Mouse (Mus musculus): Measurements from ENCODE around the gene Krit1. TPM values are rescaled to one million over a fixed set of nuclear protein-coding genes. Genes with fewer than 3 reads are reported as not detected.
"Not testable (repeated sequence)": the region's sequence is repeated elsewhere in the genome, so short reads cannot be mapped to it uniquely, and the experiment has no call there.

Gene Krit1
- polyA plus RNA-seq, 2 experiments: 13.0 to 15.6 TPM

GRCm38 (mm10) chr5:3834107-3834506, 31.1 kb downstream of the Krit1 start:
- Histone ChIP-seq H3K36me3 (replicated peaks; ENCODE audit: control insufficient read depth, insufficient read depth, low read depth) (peaks cover 5% of the 10 kb centered on the region), H3K4me1 (replicated peaks; ENCODE audit: control insufficient read depth in 2 of 2, insufficient read depth in 2 of 2, low read length in 1 of 2) (peaks cover 0 to 4% of the 10 kb centered on the region in 2 experiments), H3K9me3 (ENCODE audit: control insufficient read depth, low read length) (no peaks in the 10 kb centered on the region), H3K4me2 (ENCODE audit: low read depth) (no peak overlapping the region), H3K4me3 (ENCODE audit: insufficient read depth in 1 of 2, low read depth in 2 of 2, low read length in 2 of 2) (no peak overlapping the region), H3K27ac (no peak overlapping the region), H3K27me3 (ENCODE audit: control insufficient read depth, insufficient read depth, low read length) (no peaks in the 10 kb centered on the region), H3K9ac (replicated peaks) (no peak overlapping the region)
- ATAC-seq (ENCODE audit: insufficient read depth) (no peak), DNase-seq (ENCODE audit: low read depth in 3 of 3, low spot score in 3 of 3) (no peak)
- WGBS (ENCODE audit: insufficient replicate concordance): 17% methylated on average over 1 of the region's 1 CpGs
- TF ChIP-seq CTCF (IDR thresholded peaks at IDR 0.05; ENCODE audit: low read depth) (no peak), EP300 (IDR thresholded peaks at IDR 0.05; ENCODE audit: low read depth) (no peak)

DNA sequence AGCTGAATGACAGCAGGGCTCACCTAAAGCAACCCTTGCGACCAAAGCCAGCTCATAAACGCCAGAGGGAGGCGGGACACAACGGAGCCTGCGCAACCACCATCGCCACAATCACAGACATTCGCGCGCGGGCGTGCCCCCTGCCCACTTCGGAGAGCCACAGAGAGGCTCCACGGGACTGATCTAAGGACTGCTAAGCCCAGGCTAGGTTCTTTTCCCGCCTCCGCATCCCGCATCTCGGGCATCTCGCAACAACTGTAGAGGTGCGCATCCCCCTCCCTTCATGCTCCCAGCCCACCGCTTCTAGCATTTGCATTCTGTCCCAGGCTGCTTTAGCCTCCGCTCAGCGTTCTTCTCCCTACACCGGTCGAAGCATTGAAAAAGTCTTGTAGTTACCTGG, 42.0 kb downstream of the Krit1 start, which contains the start of gene Lrrd1:
Lrrd1 (plus strand) TSS at position 148 of the 400 bp plus-strand sequence.
- Histone ChIP-seq H3K27ac (no peak within 1 kb of the TSS), H3K27me3 (ENCODE audit: control insufficient read depth, insufficient read depth, low read length) (no peaks in the 10 kb centered on the region), H3K4me3 (ENCODE audit: insufficient read depth in 1 of 2, low read depth in 2 of 2, low read length in 2 of 2) (0 out of 4 replicates have a peak within 1 kb of the TSS, but pooled peaks of 1 of the 2 experiments have one; percentile 7), H3K4me1 (replicated peaks; ENCODE audit: control insufficient read depth in 2 of 2, insufficient read depth in 2 of 2, low read length in 1 of 2) (no peaks in the 10 kb centered on the region), H3K9me3 (ENCODE audit: control insufficient read depth, low read length) (no peaks in the 10 kb centered on the region), H3K9ac (replicated peaks) (no peak within 1 kb of the TSS), H3K4me2 (ENCODE audit: low read depth) (0 out of 2 replicates have a peak within 1 kb of the TSS, but pooled peaks have one; percentile 2), H3K36me3 (replicated peaks; ENCODE audit: control insufficient read depth, insufficient read depth, low read depth) (no peaks in the 10 kb centered on the region)
- 21% methylated on average over 24 of the region's 24 CpGs for whole genome bisulfite sequencing (ENCODE audit: insufficient replicate concordance)
- DNase-seq (ENCODE audit: low read depth in 3 of 3, low spot score in 3 of 3) (no peak), ATAC-seq (ENCODE audit: insufficient read depth) (no peak)
- TF ChIP-seq EP300 (IDR thresholded peaks at IDR 0.05; ENCODE audit: low read depth) (no peak), CTCF (IDR thresholded peaks at IDR 0.05; ENCODE audit: low read depth) (no peak)

- WGBS (ENCODE audit: insufficient replicate concordance): 60% methylated on average over 4 of the region's 4 CpGs
- no peaks in the 10 kb centered on the region for H3K36me3 ChIP-seq (replicated peaks; ENCODE audit: control insufficient read depth, insufficient read depth, low read depth)
- no peaks in the 10 kb centered on the region for H3K9me3 ChIP-seq (ENCODE audit: control insufficient read depth, low read length)
- H3K9ac ChIP-seq (replicated peaks): no peak overlapping the region
- H3K27ac ChIP-seq: no peak overlapping the region
- no peak for TF ChIP-seq CTCF (IDR thresholded peaks at IDR 0.05; ENCODE audit: low read depth)
- no peak for TF ChIP-seq EP300 (IDR thresholded peaks at IDR 0.05; ENCODE audit: low read depth)
- ATAC-seq (ENCODE audit: insufficient read depth) (no peak), DNase-seq (ENCODE audit: low read depth in 3 of 3, low spot score in 3 of 3) (no peak)
- no peaks in the 10 kb centered on the region for H3K4me1 ChIP-seq (replicated peaks; ENCODE audit: control insufficient read depth in 2 of 2, insufficient read depth in 2 of 2, low read length in 1 of 2)
- H3K4me3 ChIP-seq (ENCODE audit: insufficient read depth in 1 of 2, low read depth in 2 of 2, low read length in 2 of 2): no peak overlapping the region
- H3K27me3 ChIP-seq (ENCODE audit: control insufficient read depth, insufficient read depth, low read length): no peaks in the 10 kb centered on the region
- no peak overlapping the region for H3K4me2 ChIP-seq (ENCODE audit: low read depth)
These were observed 67.2 kb downstream of the Krit1 start for GRCm38 (mm10) chr5:3870161-3870560.

DNA sequence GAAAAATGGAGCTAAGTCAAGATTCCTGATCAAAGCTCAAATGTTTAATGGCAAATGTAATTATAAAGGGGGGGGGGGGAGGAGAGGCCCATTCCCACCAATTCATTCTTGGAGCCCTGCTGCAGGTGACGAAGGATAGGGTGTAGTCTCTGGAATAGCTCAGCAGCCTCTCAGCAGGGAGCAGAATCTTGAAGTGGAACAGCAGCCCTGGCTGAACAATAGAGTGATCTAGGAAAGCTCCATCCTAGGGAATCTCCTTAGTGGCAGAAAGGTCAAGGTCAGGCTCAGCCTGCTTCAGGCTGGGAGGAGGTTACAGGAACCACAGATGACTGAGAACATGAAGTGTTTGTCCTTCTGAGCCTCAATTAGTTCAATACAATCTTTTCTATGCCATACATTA, 69.4 kb downstream of the Krit1 start:
- WGBS (ENCODE audit: insufficient replicate concordance): 75% methylated on average over 1 of the region's 1 CpGs
- Histone ChIP-seq H3K36me3 (replicated peaks; ENCODE audit: control insufficient read depth, insufficient read depth, low read depth) (no peaks in the 10 kb centered on the region), H3K27ac (no peak overlapping the region), H3K4me1 (replicated peaks; ENCODE audit: control insufficient read depth in 2 of 2, insufficient read depth in 2 of 2, low read length in 1 of 2) (no peaks in the 10 kb centered on the region), H3K27me3 (ENCODE audit: control insufficient read depth, insufficient read depth, low read length) (no peaks in the 10 kb centered on the region), H3K9ac (replicated peaks) (no peak overlapping the region), H3K4me2 (ENCODE audit: low read depth) (no peak overlapping the region), H3K4me3 (ENCODE audit: insufficient read depth in 1 of 2, low read depth in 2 of 2, low read length in 2 of 2) (no peak overlapping the region), H3K9me3 (ENCODE audit: control insufficient read depth, low read length) (no peaks in the 10 kb centered on the region)
- no peak for TF ChIP-seq EP300 (IDR thresholded peaks at IDR 0.05; ENCODE audit: low read depth)
- no peak for TF ChIP-seq CTCF (IDR thresholded peaks at IDR 0.05; ENCODE audit: low read depth)
- DNase-seq (ENCODE audit: low read depth in 3 of 3, low spot score in 3 of 3) (no peak), ATAC-seq (ENCODE audit: insufficient read depth) (no peak)

DNA sequence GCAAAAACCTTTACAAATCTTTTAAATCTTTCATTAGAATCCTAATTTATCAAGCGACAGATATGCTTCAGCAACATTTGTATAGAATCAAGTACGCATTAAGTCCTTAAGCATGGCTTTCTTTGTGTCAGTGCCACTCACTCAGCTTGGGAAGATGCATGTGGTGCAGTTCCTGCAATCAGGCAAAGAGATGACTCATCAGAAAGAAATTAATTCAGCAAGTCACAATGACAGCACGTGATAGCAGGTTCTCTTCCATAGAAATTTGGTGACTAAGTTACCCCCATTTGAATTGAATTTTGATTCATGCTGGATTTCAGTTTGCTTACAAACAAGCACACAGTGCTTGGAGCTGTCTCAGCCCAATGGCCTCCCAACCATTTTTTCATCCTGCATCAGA, 70.5 kb downstream of the Krit1 start:
- TF ChIP-seq CTCF (IDR thresholded peaks at IDR 0.05; ENCODE audit: low read depth): no peak
- TF ChIP-seq EP300 (IDR thresholded peaks at IDR 0.05; ENCODE audit: low read depth): no peak
- DNase-seq (ENCODE audit: low read depth in 3 of 3, low spot score in 3 of 3) (no peak), ATAC-seq (ENCODE audit: insufficient read depth) (no peak)
- Histone ChIP-seq H3K36me3 (replicated peaks; ENCODE audit: control insufficient read depth, insufficient read depth, low read depth) (no peaks in the 10 kb centered on the region), H3K9ac (replicated peaks) (no peak overlapping the region), H3K4me3 (ENCODE audit: insufficient read depth in 1 of 2, low read depth in 2 of 2, low read length in 2 of 2) (no peak overlapping the region), H3K4me2 (ENCODE audit: low read depth) (no peak overlapping the region), H3K27me3 (ENCODE audit: control insufficient read depth, insufficient read depth, low read length) (no peaks in the 10 kb centered on the region), H3K27ac (no peak overlapping the region), H3K9me3 (ENCODE audit: control insufficient read depth, low read length) (no peaks in the 10 kb centered on the region), H3K4me1 (replicated peaks; ENCODE audit: control insufficient read depth in 2 of 2, insufficient read depth in 2 of 2, low read length in 1 of 2) (no peaks in the 10 kb centered on the region)
- 63% methylated on average over 3 of the region's 3 CpGs for WGBS (ENCODE audit: insufficient replicate concordance)

DNA sequence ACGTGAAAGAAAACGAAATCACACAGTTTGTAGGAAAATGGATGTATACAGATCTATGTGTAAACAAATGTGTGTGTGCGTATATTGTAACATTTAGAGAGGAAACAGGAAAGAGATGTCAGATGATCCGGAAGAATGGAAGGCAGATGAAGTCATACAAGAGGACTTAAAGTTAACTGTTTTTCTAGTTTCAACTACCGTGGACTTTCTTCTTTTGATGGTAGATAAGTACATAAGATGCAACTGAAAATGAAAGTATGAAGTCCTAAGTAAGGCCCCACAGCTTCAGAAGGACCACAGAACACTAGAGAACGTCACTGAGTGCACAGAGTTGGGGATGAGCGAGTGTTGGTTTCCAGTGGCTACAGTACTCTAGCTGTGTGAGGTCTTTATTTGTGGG, 83.9 kb downstream of the Krit1 start:
- 77% methylated on average over 7 of the region's 7 CpGs for WGBS (ENCODE audit: insufficient replicate concordance)
- not testable (repeated sequence) for H3K4me3 ChIP-seq (ENCODE audit: insufficient read depth in 1 of 2, low read depth in 2 of 2, low read length in 2 of 2); DNase-seq (ENCODE audit: low read depth in 3 of 3, low spot score in 3 of 3); H3K36me3 ChIP-seq (replicated peaks; ENCODE audit: control insufficient read depth, insufficient read depth, low read depth); H3K27me3 ChIP-seq (ENCODE audit: control insufficient read depth, insufficient read depth, low read length); H3K4me1 ChIP-seq (replicated peaks; ENCODE audit: control insufficient read depth in 2 of 2, insufficient read depth in 2 of 2, low read length in 1 of 2); H3K9ac ChIP-seq (replicated peaks); H3K27ac ChIP-seq; H3K9me3 ChIP-seq (ENCODE audit: control insufficient read depth, low read length); ATAC-seq (ENCODE audit: insufficient read depth); H3K4me2 ChIP-seq (ENCODE audit: low read depth)

Measured in liver, embryonic 14.5 days (tissue).